Mouse (Mus musculus) small intestine, adult 2 months (tissue): ENCODE results near the gene Rack1.

Experiments
- CTCF ChIP-seq: fragments of 200-500 bp; IDR thresholded peaks from 2 replicates; pipeline ENCODE4 v1.5.1; 2012; ENCODE audit warnings: low read depth, mild to moderate bottlenecking, control low read depth, inconsistent platforms, low read length, moderate library complexity, mixed read lengths; ENCODE audit not compliant: insufficient replicate concordance, insufficient read length; ENCODE audit errors: extremely low read depth
- POLR2A ChIP-seq: fragments of 200-500 bp; IDR thresholded peaks from 2 replicates; pipeline ENCODE4 v1.6.1; 2012; ENCODE audit warnings: low read depth, mild to moderate bottlenecking, control low read depth, inconsistent platforms, low read length, moderate library complexity

GRCm38 (mm10) chr11:48806856-48807562, 6.9 kb downstream of the Rack1 start:
- TF ChIP-seq CTCF (no peak), POLR2A (no peak)
